Mouse (Mus musculus) lung, embryonic 15.5 days (tissue): ENCODE measurements around the gene Lrp1. TPM values are rescaled to one million over a fixed set of nuclear protein-coding genes. Genes with fewer than 3 reads are reported as not detected.

Experiments
- ATAC-seq: fragments of 200-750 bp; cut with Nextera tagmentation; 2 replicates; pipeline ENCODE4 v1.8.0; 2017; ENCODE audit warnings: moderate number of reproducible peaks, borderline replicate concordance; ENCODE audit not compliant: low FRiP score, low TSS enrichment; ENCODE audit errors: extremely low read depth
- H3K27ac ChIP-seq: fragments of 300-500 bp; sonication (generic); 2 replicates; pipeline ENCODE4 v1.5.1; 2015; ENCODE audit warnings: moderate library complexity, mild to moderate bottlenecking, inconsistent platforms
- H3K27me3 ChIP-seq: fragments of 300-500 bp; sonication (generic); 2 replicates; pipeline ENCODE4 v1.6.1; 2015; ENCODE audit warnings: inconsistent platforms
- H3K36me3 ChIP-seq: fragments of 300-500 bp; sonication (generic); 2 replicates; pipeline ENCODE4 v1.6.1; 2015; ENCODE audit warnings: inconsistent platforms
- H3K4me1 ChIP-seq: fragments of 300-500 bp; sonication (generic); 2 replicates; pipeline ENCODE4 v1.6.1; 2015; ENCODE audit warnings: inconsistent platforms
- H3K4me2 ChIP-seq: fragments of 300-500 bp; sonication (generic); 2 replicates; pipeline ENCODE4 v1.6.1; 2015; ENCODE audit warnings: inconsistent platforms, mild to moderate bottlenecking, moderate library complexity
- H3K4me3 ChIP-seq: fragments of 300-500 bp; sonication (generic); 2 replicates; pipeline ENCODE4 v1.5.1; 2015; ENCODE audit warnings: mild to moderate bottlenecking, inconsistent platforms
- H3K9ac ChIP-seq: fragments of 300-500 bp; sonication (generic); 2 replicates; pipeline ENCODE4 v1.6.1; 2015; ENCODE audit warnings: inconsistent platforms
- H3K9me3 ChIP-seq: fragments of 300-500 bp; sonication (generic); 2 replicates; pipeline ENCODE4 v1.6.1; 2016; ENCODE audit warnings: inconsistent platforms
- WGBS: fragments of 180-500 bp; shearing (Covaris S2); methylation state at CpG from one replicate; pipeline ENCODE4 v1.1.7; 2015; 5-methylcytosine and 5-hydroxymethylcytosine counted together
- polyA plus RNA-seq: library from polyadenylated mRNA; unstranded; fragments of >200 nt; fragmentation: Nextera tagmentation; extraction: Ambion mirVana; gene quantifications from 2 replicates; pipeline ENCODE4 v1.2.1, GENCODE M21; 2015

Gene Lrp1
- polyA plus RNA-seq, 1 experiment from 2014 or later: 72.6 TPM

DNA sequence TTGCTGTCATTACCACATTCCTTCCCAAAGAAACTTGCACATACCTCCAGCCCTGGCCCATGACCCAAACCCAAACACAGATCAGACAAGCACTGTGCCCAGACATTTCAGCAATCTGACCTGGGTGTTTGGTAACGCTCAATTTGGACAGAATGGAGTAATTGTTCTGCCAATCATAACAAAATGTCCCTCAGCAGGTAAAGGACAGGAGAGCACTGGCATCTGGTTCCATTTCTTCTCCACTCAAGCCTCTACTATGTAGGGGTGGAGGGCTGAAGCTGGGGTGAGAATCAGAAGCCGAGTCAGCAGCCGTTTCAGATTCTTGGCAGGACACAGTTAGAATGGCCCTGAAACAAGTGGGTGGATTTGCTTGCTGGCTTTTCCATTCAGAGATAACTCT lies 128.8 kb downstream of the Lrp1 start:
- H3K36me3 ChIP-seq: peaks cover 66% of the 10 kb centered on the region
- H3K9ac ChIP-seq: no peak overlapping the region

DNA sequence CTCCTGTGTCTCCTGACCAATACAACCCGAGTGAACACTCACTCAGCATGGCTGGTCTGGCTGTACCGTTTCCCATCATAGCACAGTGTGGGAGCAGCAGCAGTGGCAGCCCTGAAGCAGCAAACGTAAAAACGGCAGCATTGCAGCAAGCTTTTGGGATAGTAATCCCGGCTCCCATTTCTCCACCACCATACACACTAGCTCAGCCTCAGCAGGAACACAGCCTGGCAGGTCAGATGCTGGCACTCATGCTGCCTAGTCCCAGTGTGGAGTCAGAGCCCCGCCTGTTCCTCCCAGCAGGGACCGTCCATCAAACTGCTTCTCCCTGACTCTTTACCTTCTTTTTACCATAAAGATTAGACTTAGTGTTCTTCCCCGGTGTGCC lies 129.8 kb downstream of the Lrp1 start:
- Histone ChIP-seq H3K9ac (no peak overlapping the region), H3K27me3 (no peaks in the 10 kb centered on the region), H3K4me1 (no peaks in the 10 kb centered on the region), H3K27ac (no peak overlapping the region), H3K36me3 (peaks cover 64% of the 10 kb centered on the region), H3K4me3 (no peak overlapping the region), H3K9me3 (no peaks in the 10 kb centered on the region), H3K4me2 (no peak overlapping the region)
- WGBS: 78% methylated on average over 8 of the region's 8 CpGs
- no peak for ATAC-seq

More for the DNA sequence above, 128.8 kb downstream of the Lrp1 start:
- no peak for ATAC-seq
- no peak overlapping the region for H3K4me3 ChIP-seq
- no peaks in the 10 kb centered on the region for H3K4me1 ChIP-seq
- H3K4me2 ChIP-seq: no peak overlapping the region
- H3K27me3 ChIP-seq: no peaks in the 10 kb centered on the region
- WGBS: 73% methylated on average over 3 of the region's 3 CpGs
- H3K27ac ChIP-seq: no peak overlapping the region
- no peaks in the 10 kb centered on the region for H3K9me3 ChIP-seq

- no peak overlapping the region for H3K4me2 ChIP-seq
- WGBS: 85% methylated on average over 18 of the region's 18 CpGs
- H3K27me3 ChIP-seq: no peaks in the 10 kb centered on the region
- H3K27ac ChIP-seq: no peak overlapping the region
- no peak for ATAC-seq
- no peaks in the 10 kb centered on the region for H3K9me3 ChIP-seq
- H3K4me1 ChIP-seq: no peaks in the 10 kb centered on the region
- H3K36me3 ChIP-seq: peaks cover 63% of the 10 kb centered on the region
- no peak overlapping the region for H3K9ac ChIP-seq
- H3K4me3 ChIP-seq: no peak overlapping the region
Measured at GRCm38 (mm10) chr10:127490160-127491127, 130.5 kb downstream of the Lrp1 start.

DNA sequence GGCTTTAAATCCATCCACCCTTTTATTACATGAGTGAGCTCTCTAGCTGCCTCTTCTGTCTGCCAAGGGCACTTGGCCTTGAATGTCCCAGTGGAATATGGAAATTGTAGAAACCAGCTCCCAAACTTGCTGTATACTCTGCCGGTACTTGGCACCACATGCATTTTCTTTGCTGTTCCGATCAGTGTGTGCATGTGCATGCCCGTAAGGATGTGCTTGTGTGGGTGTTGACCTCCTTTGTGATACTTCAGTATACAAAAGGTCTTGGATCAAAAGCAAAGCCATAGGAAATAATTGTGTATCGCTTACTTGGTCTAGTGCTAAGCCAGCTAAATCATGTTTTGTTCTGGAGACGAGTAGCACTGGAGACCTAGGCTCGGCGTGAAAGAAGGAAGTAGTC lies 132.1 kb downstream of the Lrp1 start:
- no peaks in the 10 kb centered on the region for H3K4me1 ChIP-seq
- H3K9me3 ChIP-seq: no peaks in the 10 kb centered on the region
- no peak overlapping the region for H3K4me3 ChIP-seq
- no peak overlapping the region for H3K9ac ChIP-seq
- no peaks in the 10 kb centered on the region for H3K27me3 ChIP-seq
- peaks cover 62% of the 10 kb centered on the region for H3K36me3 ChIP-seq
- ATAC-seq: no peak
- no peak overlapping the region for H3K27ac ChIP-seq
- 82% methylated on average over 7 of the region's 7 CpGs for WGBS
- no peak overlapping the region for H3K4me2 ChIP-seq

Other genes starting within 250 kb of the Lrp1 start
- 29.0 and 30.1 TPM in 2 replicates for gene R3hdm2, start 240.8 kb downstream of the Lrp1 start, polyA plus RNA-seq
- 0.64 and 1.0 TPM in 2 replicates for gene Stac3, start 119.5 kb downstream of the Lrp1 start, polyA plus RNA-seq
- 89.4 and 100 TPM in 2 replicates for gene Ndufa4l2, start 106.2 kb downstream of the Lrp1 start, polyA plus RNA-seq
- 110 and 111 TPM in 2 replicates for gene Shmt2, start 98.7 kb downstream of the Lrp1 start, polyA plus RNA-seq
- gene Nxph4, start 86.6 kb downstream of the Lrp1 start, polyA plus RNA-seq: 1.3 and 1.9 TPM in 2 replicates
- gene Stat6, start 21.8 kb upstream of the Lrp1 start, polyA plus RNA-seq: 33.1 and 37.6 TPM in 2 replicates
- gene Nemp1, start 45.8 kb upstream of the Lrp1 start, polyA plus RNA-seq: 11.8 TPM in 2 replicates
- 14.2 and 15.4 TPM in 2 replicates for gene Nab2, start 47.4 kb upstream of the Lrp1 start, polyA plus RNA-seq
- 0.20 and 0.34 TPM in 2 replicates for gene Myo1a, start 84.0 kb upstream of the Lrp1 start, polyA plus RNA-seq
- gene Tac2, start 103.3 kb upstream of the Lrp1 start, polyA plus RNA-seq: not detected in 2 replicates
- gene Zbtb39, start 118.4 kb upstream of the Lrp1 start, polyA plus RNA-seq: 2.9 and 3.1 TPM in 2 replicates
- 10.4 and 11.8 TPM in 2 replicates for gene Gpr182, start 130.6 kb upstream of the Lrp1 start, polyA plus RNA-seq
- not detected in 2 replicates for gene Rdh1, start 138.6 kb upstream of the Lrp1 start, polyA plus RNA-seq
- gene Rdh16f1, start 138.6 kb upstream of the Lrp1 start, polyA plus RNA-seq: 0.15 TPM in 1 of 2 replicates, not detected in the other
- 0.15 TPM in 1 of 2 replicates, not detected in the other for gene Rdh9, start 155.2 kb upstream of the Lrp1 start, polyA plus RNA-seq
- gene Rdh16, start 180.0 kb upstream of the Lrp1 start, polyA plus RNA-seq: not detected in 2 replicates
- not detected in 2 replicates for gene Rdh19, start 228.8 kb upstream of the Lrp1 start, polyA plus RNA-seq
- not detected in 2 replicates for gene Rdh16f2, start 245.3 kb upstream of the Lrp1 start, polyA plus RNA-seq